ENCODE assay signal across 26 mouse cellular contexts in the genomic region with DNA sequence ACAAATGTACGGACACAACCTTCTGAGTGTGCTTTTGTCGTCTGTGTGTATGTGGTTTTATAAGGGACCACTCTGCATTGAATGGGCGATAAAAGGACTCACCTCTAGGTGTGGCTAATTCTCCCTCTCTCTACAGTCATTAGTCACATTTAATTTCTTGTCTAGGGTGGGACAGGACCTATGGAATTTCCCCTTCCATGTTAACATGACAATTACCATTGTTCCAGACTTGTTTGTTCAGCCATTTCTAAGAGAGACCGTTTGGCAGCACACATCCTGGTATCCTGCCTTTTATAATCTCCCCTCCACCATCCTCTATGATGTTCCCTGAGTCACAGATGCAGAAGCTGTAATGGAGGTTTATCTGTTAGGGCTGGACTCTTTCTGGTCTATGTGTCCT. TPM values are rescaled to one million over a fixed set of nuclear protein-coding genes. Genes with fewer than 3 reads are reported as not detected.
DNase-seq lines count a peak whose midpoint lies in the region; ATAC-seq and TF ChIP-seq lines count a peak whose summit lies in the region.
"Had no signal": no experiment of that assay in that cellular context is flagged by ENCODE, and none has a peak within 500 bp of the region (broad histone marks: within the 10 kb centered on the region; RNA-seq: fewer than 3 reads in every experiment).

No protein-coding gene starts in this region.

- H3K9ac ChIP-seq in heart, embryonic 16.5 days (ENCODE audit: low read length): no peak overlapping the region
- H3K9ac ChIP-seq in lung, embryonic 16.5 days (ENCODE audit: low read length): no peak overlapping the region
- H3K9ac ChIP-seq in stomach, embryonic 14.5 days (replicated peaks; ENCODE audit: low read depth, low read length): no peak overlapping the region
- no peak overlapping the region for H3K9ac ChIP-seq in stomach, postnatal 0 days (ENCODE audit: low read length)
- H3K9ac ChIP-seq: embryonic facial prominence, embryonic 13.5 days; embryonic facial prominence, embryonic 15.5 days; forebrain, embryonic 12.5 days had no signal

- H3K9me3 ChIP-seq in heart, embryonic 16.5 days (replicated peaks; ENCODE audit: control insufficient read depth, low read length): no peaks in the 10 kb centered on the region
- no peaks in the 10 kb centered on the region for H3K9me3 ChIP-seq in lung, embryonic 16.5 days (ENCODE audit: control insufficient read depth, low read length)
- no peaks in the 10 kb centered on the region for H3K9me3 ChIP-seq in stomach, embryonic 14.5 days (ENCODE audit: control insufficient read depth, low read depth, low read length)
- H3K9me3 ChIP-seq in stomach, postnatal 0 days (ENCODE audit: control insufficient read depth, low read length): no peaks in the 10 kb centered on the region
- H3K9me3 ChIP-seq: embryonic facial prominence, embryonic 13.5 days; embryonic facial prominence, embryonic 15.5 days; forebrain, embryonic 10.5 days; forebrain, embryonic 12.5 days had no signal

- H3K36me3 ChIP-seq in heart, embryonic 16.5 days (ENCODE audit: control insufficient read depth, insufficient read depth): no peaks in the 10 kb centered on the region
- no peaks in the 10 kb centered on the region for H3K36me3 ChIP-seq in lung, embryonic 16.5 days (ENCODE audit: control insufficient read depth, insufficient read depth, low read length)
- no peaks in the 10 kb centered on the region for H3K36me3 ChIP-seq in stomach, embryonic 14.5 days (ENCODE audit: control insufficient read depth, insufficient read depth, low read length)
- no peaks in the 10 kb centered on the region for H3K36me3 ChIP-seq in stomach, postnatal 0 days (ENCODE audit: control insufficient read depth, insufficient read depth, low read length)
- H3K36me3 ChIP-seq: embryonic facial prominence, embryonic 13.5 days; embryonic facial prominence, embryonic 15.5 days; forebrain, embryonic 10.5 days; forebrain, embryonic 12.5 days had no signal

- intact Hi-C loops in heart, postnatal 10 days (cut with DNase I): no loop called here

- no peak overlapping the region for H3K4me3 ChIP-seq in heart, embryonic 16.5 days (ENCODE audit: low read length)
- no peak overlapping the region for H3K4me3 ChIP-seq in lung, embryonic 16.5 days (ENCODE audit: low read length)
- H3K4me3 ChIP-seq in stomach, embryonic 14.5 days (ENCODE audit: low read depth, low read length): no peak overlapping the region
- no peak overlapping the region for H3K4me3 ChIP-seq in stomach, postnatal 0 days (ENCODE audit: low read depth, low read length)
- H3K4me3 ChIP-seq: embryonic facial prominence, embryonic 13.5 days; embryonic facial prominence, embryonic 15.5 days; erythroblast, embryonic 14.5 days; forebrain, embryonic 10.5 days; forebrain, embryonic 12.5 days had no signal

- DNase-seq in heart, postnatal 10 days: no peak
- no peak for DNase-seq in lung, postnatal 36 days
- no peak for DNase-seq in stomach, postnatal 0 days (ENCODE audit: low spot score)
- peak; percentile 52 for DNase-seq in ZHBTc4 (ENCODE audit: low read depth, low spot score)
- DNase-seq in spleen, adult 12 weeks (ENCODE audit: low spot score): no peak
- DNase-seq: adrenal gland, adult 2 months; adrenal gland, postnatal 10 days; adrenal gland, postnatal 25 days; cerebellum, adult 11 months; cerebellum, adult 18-20 months; cerebellum, adult 8-10 months; cerebellum, adult 9-11 months; cerebellum, postnatal 14 days; cerebellum, postnatal 36 days; embryo, embryonic 11 days had no signal

- WGBS in heart, embryonic 16.5 days: 58% methylated on average over 4 of the region's 4 CpGs
- 61% methylated on average over 4 of the region's 4 CpGs for WGBS in lung, embryonic 16.5 days
- 80% methylated on average over 4 of the region's 4 CpGs for WGBS in stomach, embryonic 14.5 days
- WGBS in stomach, postnatal 0 days: 68% methylated on average over 4 of the region's 4 CpGs

- H3K4me2 ChIP-seq in heart, embryonic 16.5 days (ENCODE audit: low read depth, low read length): no peak overlapping the region
- no peak overlapping the region for H3K4me2 ChIP-seq in lung, embryonic 16.5 days (ENCODE audit: low read depth, low read length)
- H3K4me2 ChIP-seq in stomach, embryonic 14.5 days (replicated peaks; ENCODE audit: low read depth, low read length): no peak overlapping the region
- H3K4me2 ChIP-seq in stomach, postnatal 0 days (replicated peaks; ENCODE audit: low read depth): no peak overlapping the region
- H3K4me2 ChIP-seq: embryonic facial prominence, embryonic 13.5 days; embryonic facial prominence, embryonic 15.5 days; forebrain, embryonic 12.5 days had no signal

- ATAC-seq in heart, embryonic 16.5 days (replicated peaks; ENCODE audit: extremely low read depth, insufficient read depth, low FRiP score): 0 out of 2 replicates have a peak, but pooled peaks have one; percentile 14
- ATAC-seq in lung, embryonic 16.5 days (ENCODE audit: low read depth): 0 out of 2 replicates have a peak, but pooled peaks have one; percentile 10
- ATAC-seq in stomach, embryonic 14.5 days (ENCODE audit: insufficient number of reproducible peaks, insufficient read depth, low FRiP score, low read depth): 0 out of 2 replicates have a peak, but pooled peaks have one; percentile 33
- ATAC-seq in stomach, postnatal 0 days (ENCODE audit: low FRiP score, low TSS enrichment): no peak
- ATAC-seq: forebrain, embryonic 14.5 days; forebrain, embryonic 16.5 days had no signal

- no peak for TF ChIP-seq EP300 in stomach, postnatal 0 days (optimal IDR thresholded peaks at IDR 0.05)

- TF ChIP-seq CTCF in stomach, postnatal 0 days (IDR thresholded peaks at IDR 0.05; ENCODE audit: low read depth): no peak

- peak overlapping the region; percentile 37 for H3K27ac ChIP-seq in heart, embryonic 16.5 days (ENCODE audit: low read length)
- peak overlapping the region; percentile 26; the same call in 1 of the 2 replicates for H3K27ac ChIP-seq in lung, embryonic 16.5 days (ENCODE audit: low read length)
- no peak overlapping the region for H3K27ac ChIP-seq in stomach, embryonic 14.5 days (ENCODE audit: low read length)
- H3K27ac ChIP-seq in stomach, postnatal 0 days (replicated peaks): no peak overlapping the region
- H3K27ac ChIP-seq: embryonic facial prominence, embryonic 13.5 days; embryonic facial prominence, embryonic 15.5 days; forebrain, embryonic 10.5 days; forebrain, embryonic 12.5 days had no signal

- H3K4me1 ChIP-seq in heart, embryonic 16.5 days (ENCODE audit: control insufficient read depth, insufficient read depth, low read length): peaks cover 9% of the 10 kb centered on the region
- H3K4me1 ChIP-seq in lung, embryonic 16.5 days (replicated peaks; ENCODE audit: control insufficient read depth, insufficient read depth, low read length): peaks cover 7% of the 10 kb centered on the region
- 0 out of 2 replicates have a peak, but pooled peaks cover 3% of the 10 kb centered on the region for H3K4me1 ChIP-seq in stomach, embryonic 14.5 days (ENCODE audit: control insufficient read depth, insufficient read depth, low read length)
- H3K4me1 ChIP-seq in stomach, postnatal 0 days (replicated peaks; ENCODE audit: control insufficient read depth, insufficient read depth): no peaks in the 10 kb centered on the region; the same call in 1 of the 2 replicates
- H3K4me1 ChIP-seq: forebrain, embryonic 12.5 days had no signal

- no peaks in the 10 kb centered on the region for H3K27me3 ChIP-seq in heart, embryonic 16.5 days (ENCODE audit: control insufficient read depth, insufficient read depth, low read length)
- no peaks in the 10 kb centered on the region for H3K27me3 ChIP-seq in lung, embryonic 16.5 days (ENCODE audit: control insufficient read depth, insufficient read depth, low read depth, low read length)
- H3K27me3 ChIP-seq in stomach, embryonic 14.5 days (ENCODE audit: control insufficient read depth, insufficient read depth, low read length): no peaks in the 10 kb centered on the region
- no peaks in the 10 kb centered on the region for H3K27me3 ChIP-seq in stomach, postnatal 0 days (ENCODE audit: control insufficient read depth, insufficient read depth, low read length)
- H3K27me3 ChIP-seq: embryonic facial prominence, embryonic 15.5 days had no signal

RNA-seq across cellular contexts. Expression of gene Fli1, which starts 26.6 kb away (rescaled TPM):
- 20.1 and 23.4 TPM in 2 replicates for polyA plus RNA-seq in heart, embryonic 16.5 days (2015; fragmentation: Nextera tagmentation; extraction: Ambion mirVana)
- 10 to 100 TPM; 41.1 to 47.5 TPM for total RNA-seq in heart, postnatal 10 days (2021)
- 32.8 and 34.9 TPM in 2 replicates for polyA plus RNA-seq in lung, embryonic 16.5 days (2015; fragmentation: Nextera tagmentation; extraction: Ambion mirVana)
- 11.4 and 11.6 TPM in 2 replicates for polyA plus RNA-seq in stomach, embryonic 14.5 days (2014; fragmentation: Nextera tagmentation; extraction: Ambion mirVana)
- polyA plus RNA-seq in stomach, postnatal 0 days (2015; fragmentation: Nextera tagmentation; extraction: Ambion mirVana): 4.6 and 4.9 TPM in 2 replicates
- polyA plus RNA-seq: C2C12 had no signal

Comparison
In these comparisons a context has a peak if more than half of its experiments do, and no peak if none do; other contexts are left out.
1. H3K27ac ChIP-seq: peak in heart, embryonic 16.5 days (single experiment) and lung, embryonic 16.5 days (single experiment); none in stomach, embryonic 14.5 days (single experiment) and stomach, postnatal 0 days (single experiment).